Mouse (Mus musculus) limb, embryonic 11.5 days (tissue): ENCODE results near the gene Msi2. TPM values are rescaled to one million over a fixed set of nuclear protein-coding genes. Genes with fewer than 3 reads are reported as not detected.

Experiments used
- ATAC-seq: fragments of 200-750 bp; cut with Nextera tagmentation; 2 replicates; pipeline ENCODE4 v1.8.0; 2017; ENCODE audit warnings: low read depth; ENCODE audit not compliant: insufficient number of reproducible peaks, low FRiP score, low TSS enrichment
- DNase-seq: peaks from one replicate; pipeline ENCODE4 v3.0.0-alpha.2; 2015; ENCODE audit warnings: low spot score
- H3K27ac ChIP-seq: fragments of 300-500 bp; sonication (generic); replicated peaks from 2 replicates; pipeline ENCODE4 v1.5.1; 2014; ENCODE audit warnings: low read depth, mild to moderate bottlenecking, low read length
- H3K27me3 ChIP-seq: fragments of 300-500 bp; sonication (generic); 2 replicates; pipeline ENCODE4 v1.6.1; 2014; ENCODE audit warnings: mild to moderate bottlenecking, low read length, mixed read lengths; ENCODE audit not compliant: control insufficient read depth, insufficient read depth
- H3K36me3 ChIP-seq: fragments of 300-500 bp; sonication (generic); 2 replicates; pipeline ENCODE4 v1.6.1; 2014; ENCODE audit warnings: mild to moderate bottlenecking, low read length, moderate library complexity, mixed read lengths; ENCODE audit not compliant: control insufficient read depth, insufficient read depth
- H3K4me1 ChIP-seq: fragments of 300-500 bp; sonication (generic); 2 replicates; pipeline ENCODE4 v1.6.1; 2014; ENCODE audit warnings: low read length, mixed read lengths; ENCODE audit not compliant: control insufficient read depth, insufficient read depth
- H3K4me2 ChIP-seq: fragments of 300-500 bp; sonication (generic); 2 replicates; pipeline ENCODE4 v1.6.1; 2014; ENCODE audit warnings: low read depth, mild to moderate bottlenecking, moderate library complexity; ENCODE audit not compliant: severe bottlenecking
- H3K4me3 ChIP-seq: fragments of 300-500 bp; sonication (generic); 2 replicates; pipeline ENCODE4 v1.5.1; 2014; ENCODE audit warnings: low read depth, low read length
- H3K9ac ChIP-seq: fragments of 300-500 bp; sonication (generic); 2 replicates; pipeline ENCODE4 v1.6.1; 2014; ENCODE audit warnings: mild to moderate bottlenecking, low read length
- H3K9me3 ChIP-seq: fragments of 300-500 bp; sonication (generic); 2 replicates; pipeline ENCODE4 v1.6.1; 2016; ENCODE audit warnings: low read length; ENCODE audit not compliant: control insufficient read depth
- WGBS: fragments of 180-500 bp; shearing (Covaris S2); extraction: QIAGEN DNeasy Blood & Tissue Kit; methylation state at CpG from one replicate; pipeline ENCODE4 v1.1.7; 2014; 5-methylcytosine and 5-hydroxymethylcytosine counted together
- polyA plus RNA-seq: library from polyadenylated mRNA; unstranded; fragments of >200 nt; fragmentation: Nextera tagmentation; extraction: Ambion mirVana; gene quantifications from 2 replicates; pipeline ENCODE4 v1.2.1, GENCODE M21; 2014

Gene Msi2
- polyA plus RNA-seq, 1 experiment from 2014 or later: 18.1 TPM

DNA sequence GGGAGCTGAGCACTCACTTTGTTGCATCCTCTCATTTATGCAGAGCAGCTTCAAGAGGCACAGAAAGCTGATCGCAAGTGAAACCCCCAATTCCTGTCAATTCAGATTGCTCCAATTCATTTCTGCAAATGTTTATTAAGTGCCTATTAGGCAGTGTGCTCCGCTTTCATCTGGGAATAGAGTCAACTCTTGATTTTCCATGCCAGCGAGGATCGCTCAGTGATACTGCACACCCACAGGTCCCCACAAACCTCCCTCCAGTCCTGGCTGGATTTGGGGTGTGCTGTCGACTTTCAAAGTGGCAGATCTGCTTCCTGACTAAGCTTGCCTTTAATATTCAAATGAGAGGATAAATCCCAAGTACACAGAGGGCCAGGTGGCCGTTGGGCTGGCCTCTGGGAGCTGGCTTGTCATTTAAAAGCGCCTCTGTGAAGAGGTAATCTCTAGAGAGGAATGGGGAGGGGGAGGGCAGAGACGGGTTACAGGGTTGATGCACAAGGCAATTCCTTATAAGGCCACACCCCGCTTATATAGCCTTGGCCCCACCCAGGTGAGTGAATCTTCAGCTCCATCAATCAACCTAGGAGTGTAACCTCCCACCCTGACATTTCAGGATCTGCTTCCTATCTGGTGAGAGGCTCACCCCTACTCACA, 339.5 kb downstream of the Msi2 start:
- Histone ChIP-seq H3K36me3 (no peaks in the 10 kb centered on the region; the same call in 1 of the 2 replicates), H3K4me1 (no peaks in the 10 kb centered on the region), H3K9ac (no peak overlapping the region), H3K9me3 (no peaks in the 10 kb centered on the region), H3K27me3 (no peaks in the 10 kb centered on the region), H3K27ac (no peak overlapping the region), H3K4me3 (no peak overlapping the region), H3K4me2 (no peak overlapping the region)
- no peak for DNase-seq
- 53% methylated on average over 9 of the region's 9 CpGs for WGBS
- no peak for ATAC-seq

DNA sequence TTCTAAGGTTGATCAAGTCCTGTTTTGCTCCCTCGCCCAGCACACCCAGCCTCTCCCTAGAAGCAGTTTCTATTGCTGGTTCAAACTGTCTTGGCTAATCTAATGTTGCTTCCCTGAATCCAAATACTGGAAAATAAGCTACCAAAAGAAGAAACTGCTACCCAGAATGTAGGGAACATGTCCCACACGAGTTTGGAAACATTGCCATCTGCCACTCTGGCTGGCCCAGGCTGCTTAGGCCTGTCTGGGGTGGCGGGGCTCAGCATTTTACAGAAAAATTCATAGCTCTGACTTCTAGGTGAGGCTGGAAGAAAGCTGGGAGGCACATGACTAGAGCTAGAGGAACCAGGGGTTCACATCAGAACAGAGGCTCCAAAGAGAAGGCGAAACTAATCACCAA, 345.7 kb downstream of the Msi2 start:
- Histone ChIP-seq H3K36me3 (no peaks in the 10 kb centered on the region), H3K27ac (no peak overlapping the region), H3K4me1 (no peaks in the 10 kb centered on the region), H3K27me3 (no peaks in the 10 kb centered on the region), H3K4me2 (no peak overlapping the region), H3K4me3 (no peak overlapping the region), H3K9ac (no peak overlapping the region), H3K9me3 (no peaks in the 10 kb centered on the region)
- ATAC-seq (no peak), DNase-seq (no peak)
- 91% methylated on average over 4 of the region's 4 CpGs for WGBS

DNA sequence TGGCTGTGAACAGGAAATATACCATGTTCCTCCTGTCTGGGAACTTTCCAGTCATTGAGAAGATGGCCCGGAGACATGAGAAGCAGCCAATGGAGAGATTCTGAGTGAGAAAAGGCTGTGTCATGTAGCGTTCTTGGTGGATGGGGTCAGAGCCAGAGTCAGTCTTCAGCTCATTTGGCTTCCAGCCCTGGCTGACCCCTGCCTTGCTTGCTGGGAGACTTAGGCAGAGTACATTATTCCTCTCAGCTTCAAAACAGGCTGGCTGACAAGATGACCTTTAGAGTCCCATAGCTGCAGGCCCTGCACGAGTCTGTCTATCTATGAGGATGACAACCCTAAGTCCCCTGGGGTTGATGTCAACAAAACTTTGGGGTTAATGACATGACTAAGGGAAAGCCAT, 348.4 kb downstream of the Msi2 start:
- 84% methylated on average over 3 of the region's 3 CpGs for WGBS
- DNase-seq: no peak
- ATAC-seq: no peak
- Histone ChIP-seq H3K9ac (no peak overlapping the region), H3K4me2 (no peak overlapping the region), H3K27ac (no peak overlapping the region), H3K4me1 (no peaks in the 10 kb centered on the region), H3K9me3 (no peaks in the 10 kb centered on the region), H3K27me3 (no peaks in the 10 kb centered on the region), H3K4me3 (no peak overlapping the region), H3K36me3 (no peaks in the 10 kb centered on the region)

DNA sequence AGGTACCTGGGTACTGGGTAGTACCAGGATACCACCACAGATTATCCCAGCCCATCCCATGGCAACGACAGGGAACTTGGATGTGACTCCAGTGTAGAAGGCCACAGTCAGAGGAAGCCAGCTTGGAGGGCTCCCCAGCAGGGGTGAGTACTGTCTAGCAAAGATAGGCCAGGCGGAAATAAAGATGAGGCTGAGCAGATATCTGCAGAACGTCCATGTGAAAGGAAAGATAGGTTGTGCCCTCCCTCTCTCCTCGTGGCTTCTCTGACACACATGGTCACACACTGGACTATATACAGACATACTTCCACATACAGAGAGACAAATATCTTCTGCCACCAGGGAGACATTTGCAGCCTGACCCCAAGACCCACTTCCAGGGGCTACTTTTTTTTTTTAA, 350.8 kb downstream of the Msi2 start:
- H3K9me3 ChIP-seq: no peaks in the 10 kb centered on the region
- 93% methylated on average over 4 of the region's 4 CpGs for WGBS
- H3K27ac ChIP-seq: no peak overlapping the region
- H3K4me1 ChIP-seq: no peaks in the 10 kb centered on the region
- no peaks in the 10 kb centered on the region for H3K36me3 ChIP-seq
- H3K27me3 ChIP-seq: no peaks in the 10 kb centered on the region
- H3K4me2 ChIP-seq: no peak overlapping the region
- H3K4me3 ChIP-seq: no peak overlapping the region
- H3K9ac ChIP-seq: no peak overlapping the region
- DNase-seq (no peak), ATAC-seq (no peak)

DNA sequence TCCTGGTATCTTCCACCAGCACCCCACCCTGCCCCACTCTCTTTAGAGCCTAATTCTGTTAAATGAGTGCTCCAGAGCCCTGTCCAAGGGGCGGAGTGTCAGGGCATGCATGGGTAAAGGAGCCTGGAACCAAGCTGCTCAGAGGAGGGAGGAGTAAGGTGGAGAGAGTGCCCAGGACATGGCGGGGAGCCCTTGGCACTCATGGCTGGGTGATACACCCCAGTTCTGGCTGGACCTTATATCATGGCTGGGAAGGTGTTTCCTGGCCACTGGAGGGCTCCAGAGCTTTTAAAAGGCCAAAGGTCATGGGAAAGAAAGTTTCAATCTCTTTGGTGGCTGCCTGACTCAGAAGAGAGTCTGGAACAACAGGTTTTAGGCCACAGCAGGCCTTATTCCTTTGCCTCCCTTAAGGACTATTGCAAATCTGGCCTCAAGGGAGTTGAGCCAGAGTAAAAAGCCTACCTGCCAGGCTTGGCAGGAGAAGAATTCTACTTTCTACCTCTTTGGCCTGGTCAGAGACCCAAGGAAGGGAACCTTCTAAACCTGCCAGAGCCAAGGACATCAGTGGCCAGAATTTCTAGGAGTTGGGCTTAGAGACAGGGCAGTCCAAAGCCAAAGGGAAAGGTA, 352.3 kb downstream of the Msi2 start:
- 91% methylated on average over 2 of the region's 2 CpGs for WGBS
- no peaks in the 10 kb centered on the region for H3K9me3 ChIP-seq
- DNase-seq (no peak), ATAC-seq (no peak)
- no peak overlapping the region for H3K4me2 ChIP-seq
- no peaks in the 10 kb centered on the region for H3K4me1 ChIP-seq
- H3K27ac ChIP-seq: no peak overlapping the region
- no peak overlapping the region for H3K4me3 ChIP-seq
- no peaks in the 10 kb centered on the region for H3K27me3 ChIP-seq
- no peaks in the 10 kb centered on the region for H3K36me3 ChIP-seq
- H3K9ac ChIP-seq: no peak overlapping the region

DNA sequence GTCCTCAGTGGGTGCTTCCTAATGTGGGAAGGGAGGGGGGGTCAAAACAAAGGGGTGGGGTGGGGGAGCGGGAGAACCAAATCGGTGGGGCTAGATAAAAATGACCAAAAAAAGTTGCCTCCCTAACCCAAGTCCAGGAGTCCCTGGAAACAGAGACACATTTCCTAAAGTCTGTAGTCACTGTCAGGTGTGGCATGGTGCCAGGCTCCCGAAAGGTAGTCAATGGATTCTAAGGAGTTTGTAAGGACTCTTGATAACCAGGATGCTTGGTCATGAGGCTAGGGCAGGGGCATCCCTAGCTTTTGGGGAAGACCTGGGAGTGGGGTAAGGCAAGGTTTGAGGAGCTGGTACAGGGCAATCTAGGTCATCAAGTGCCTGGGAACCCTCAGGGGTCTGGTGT, 354.1 kb downstream of the Msi2 start:
- Histone ChIP-seq H3K36me3 (no peaks in the 10 kb centered on the region), H3K9ac (no peak overlapping the region), H3K27me3 (no peaks in the 10 kb centered on the region), H3K4me1 (no peaks in the 10 kb centered on the region), H3K4me2 (no peak overlapping the region), H3K9me3 (no peaks in the 10 kb centered on the region), H3K27ac (no peak overlapping the region), H3K4me3 (no peak overlapping the region)
- WGBS: 85% methylated on average over 3 of the region's 3 CpGs
- DNase-seq: no peak
- ATAC-seq: no peak

DNA sequence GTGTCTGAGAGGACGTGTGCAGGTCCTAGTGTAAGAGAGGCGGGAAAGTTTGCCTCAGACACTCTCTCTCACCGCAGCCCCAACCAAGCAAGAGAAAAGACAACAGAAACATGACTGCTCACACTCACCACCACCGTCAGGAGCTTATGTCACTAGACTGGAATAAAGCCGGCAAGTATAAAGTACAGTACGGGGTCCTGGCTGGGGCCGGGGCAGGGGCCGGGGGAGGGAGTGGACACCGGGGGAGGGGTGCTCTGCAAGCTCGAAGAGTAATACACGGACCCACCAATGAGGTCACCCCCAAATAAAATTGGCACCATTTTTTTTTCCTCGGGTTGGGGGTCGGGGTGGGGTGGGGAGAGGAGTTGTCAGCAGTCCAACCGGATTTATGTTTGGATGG, 354.8 kb downstream of the Msi2 start:
- no peak overlapping the region for H3K4me3 ChIP-seq
- no peaks in the 10 kb centered on the region for H3K36me3 ChIP-seq

DNA sequence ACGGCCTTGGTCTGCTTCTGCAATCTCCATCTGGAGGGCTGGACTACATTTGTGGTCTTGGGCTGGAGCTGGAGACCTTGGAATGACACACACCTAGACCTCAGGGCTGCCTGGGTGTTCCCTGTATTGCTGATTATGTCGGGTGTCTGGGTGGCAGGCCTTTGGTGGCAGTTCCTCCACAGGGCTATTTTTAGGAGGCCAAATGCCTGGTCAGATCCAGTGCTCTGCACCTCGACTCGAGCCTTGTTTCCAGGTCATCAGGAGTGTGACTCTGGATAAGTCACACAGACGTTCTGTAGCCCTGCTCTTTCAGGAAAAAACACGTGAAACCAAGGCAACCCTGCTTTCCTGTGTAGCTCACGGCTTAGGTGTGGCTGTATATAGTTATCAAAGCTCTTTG, 358.6 kb downstream of the Msi2 start:
- Histone ChIP-seq H3K27me3 (no peaks in the 10 kb centered on the region), H3K4me2 (no peak overlapping the region), H3K36me3 (no peaks in the 10 kb centered on the region; the same call in 1 of the 2 replicates), H3K4me1 (0 out of 2 replicates have a peak, but pooled peaks cover 6% of the 10 kb centered on the region), H3K9ac (no peak overlapping the region), H3K27ac (no peak overlapping the region), H3K9me3 (no peaks in the 10 kb centered on the region), H3K4me3 (no peak overlapping the region)
- no peak for ATAC-seq
- 88% methylated on average over 7 of the region's 7 CpGs for WGBS
- DNase-seq: no peak

More for the DNA sequence above, 354.8 kb downstream of the Msi2 start:
- ATAC-seq: no peak
- Histone ChIP-seq H3K9ac (no peak overlapping the region), H3K4me1 (no peaks in the 10 kb centered on the region), H3K4me2 (no peak overlapping the region), H3K9me3 (no peaks in the 10 kb centered on the region), H3K27ac (no peak overlapping the region), H3K27me3 (no peaks in the 10 kb centered on the region)
- 89% methylated on average over 14 of the region's 14 CpGs for WGBS
- no peak for DNase-seq
